Mouse (Mus musculus) myocyte (in vitro differentiated cells): ENCODE results near the gene Bcl2l11.

Source experiments
- CEBPB ChIP-seq: IDR thresholded peaks from 2 replicates; pipeline ENCODE4 v1.6.1; 2011; ENCODE audit warnings: mild to moderate bottlenecking, moderate library complexity; ENCODE audit not compliant: poor library complexity, insufficient read depth, severe bottlenecking
- MYOD1 ChIP-seq, 3 experiments: IDR thresholded peaks; one replicate each; pipeline ENCODE4 v1.6.1; 2011; ENCODE audit warnings: control low read depth in 2 of 3, low read depth in 2 of 3, mild to moderate bottlenecking in 2 of 3, moderate library complexity in 1 of 3; ENCODE audit not compliant: insufficient read length in 2 of 3, control insufficient read depth in 1 of 3
- POLR2A ChIP-seq: IDR thresholded peaks from one replicate; pipeline ENCODE4 v1.6.1; 2011; ENCODE audit warnings: low read depth, mild to moderate bottlenecking, control low read depth, moderate library complexity; ENCODE audit not compliant: insufficient read length

DNA sequence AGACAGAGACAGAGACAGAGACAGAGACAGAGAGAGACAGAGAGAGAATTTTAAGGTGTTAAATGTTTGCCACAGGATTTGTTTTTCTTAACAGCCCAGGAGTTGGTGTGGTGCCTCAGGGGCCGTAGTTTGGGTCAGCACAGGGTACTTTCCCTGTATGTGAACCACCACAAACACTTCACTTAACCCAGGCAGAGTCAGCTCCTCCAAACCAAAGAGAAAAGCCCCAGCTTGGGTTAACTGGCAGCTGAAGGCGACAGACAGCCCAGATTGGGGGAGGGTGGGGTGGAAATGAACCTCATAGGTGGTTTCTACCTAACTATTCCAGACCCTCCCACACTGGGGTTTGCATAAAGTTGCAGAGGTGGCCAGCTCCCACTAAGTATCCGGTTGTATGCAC is 71.5 kb downstream of the Bcl2l11 start:
- TF ChIP-seq POLR2A (no peak), MYOD1 (IDR thresholded peaks at IDR 0.05; ENCODE audit: control insufficient read depth in 1 of 3, insufficient read length in 2 of 3, low read depth in 2 of 3) (no peak), CEBPB (no peak)
